Mouse (Mus musculus) midbrain, embryonic 16.5 days (tissue): Measurements from ENCODE around the gene Eif4e3. TPM values are rescaled to one million over a fixed set of nuclear protein-coding genes. Genes with fewer than 3 reads are reported as not detected.

Experiments
- ATAC-seq: fragments of 200-750 bp; cut with Nextera tagmentation; 2 replicates; pipeline ENCODE4 v1.8.0; 2017; ENCODE audit warnings: moderate TSS enrichment
- H3K27ac ChIP-seq: fragments of 300-500 bp; sonication (generic); 2 replicates; pipeline ENCODE4 v1.5.1; 2014; ENCODE audit warnings: mild to moderate bottlenecking, low read length, mixed read lengths
- H3K27me3 ChIP-seq: fragments of 300-500 bp; sonication (generic); 2 replicates; pipeline ENCODE4 v1.6.1; 2014; ENCODE audit warnings: low read depth, low read length, mixed read lengths; ENCODE audit not compliant: control insufficient read depth, insufficient read depth
- H3K36me3 ChIP-seq: fragments of 300-500 bp; sonication (generic); 2 replicates; pipeline ENCODE4 v1.6.1; 2014; ENCODE audit warnings: mild to moderate bottlenecking, low read length, moderate library complexity, mixed read lengths; ENCODE audit not compliant: control insufficient read depth, insufficient read depth
- H3K4me1 ChIP-seq: fragments of 300-500 bp; sonication (generic); 2 replicates; pipeline ENCODE4 v1.6.1; 2014; ENCODE audit warnings: mild to moderate bottlenecking, low read length, mixed read lengths; ENCODE audit not compliant: control insufficient read depth, insufficient read depth
- H3K4me2 ChIP-seq: fragments of 300-500 bp; sonication (generic); 2 replicates; pipeline ENCODE4 v1.6.1; 2014; ENCODE audit warnings: mild to moderate bottlenecking, low read length, mixed read lengths
- H3K4me3 ChIP-seq: fragments of 300-500 bp; sonication (generic); 2 replicates; pipeline ENCODE4 v1.5.1; 2014; ENCODE audit warnings: low read depth, mild to moderate bottlenecking, low read length, moderate library complexity, mixed read lengths
- H3K9ac ChIP-seq: fragments of 300-500 bp; sonication (generic); 2 replicates; pipeline ENCODE4 v1.6.1; 2014; ENCODE audit warnings: low read depth, low read length, mixed read lengths
- H3K9me3 ChIP-seq: fragments of 300-500 bp; sonication (generic); replicated peaks from 2 replicates; pipeline ENCODE4 v1.6.1; 2014; ENCODE audit warnings: mild to moderate bottlenecking, low read length, mixed read lengths; ENCODE audit not compliant: control insufficient read depth, poor library complexity, severe bottlenecking
- WGBS: fragments of 180-500 bp; shearing (Covaris S2); extraction: QIAGEN DNeasy Blood & Tissue Kit; methylation state at CpG from one replicate; pipeline ENCODE4 v1.1.7; 2014; 5-methylcytosine and 5-hydroxymethylcytosine counted together
- polyA plus RNA-seq: library from polyadenylated mRNA; unstranded; fragments of >200 nt; fragmentation: Nextera tagmentation; extraction: Ambion mirVana; gene quantifications from 2 replicates; pipeline ENCODE4 v1.2.1, GENCODE M21; 2015

The Eif4e3 gene
- polyA plus RNA-seq, 1 experiment from 2014 or later: 7.4 TPM

- no peak for ATAC-seq
- WGBS: 83% methylated on average over 6 of the region's 6 CpGs
Observed at GRCm38 (mm10) chr6:99575633-99576032, 90.9 kb downstream of the Eif4e3 start.

More at GRCm38 (mm10) chr6:99575633-99576032, 90.9 kb downstream of the Eif4e3 start:
- Histone ChIP-seq H3K9me3 (no peaks in the 10 kb centered on the region), H3K27ac (no peak overlapping the region), H3K36me3 (no peaks in the 10 kb centered on the region), H3K27me3 (no peaks in the 10 kb centered on the region), H3K9ac (no peak overlapping the region), H3K4me2 (no peak overlapping the region), H3K4me3 (no peak overlapping the region), H3K4me1 (no peaks in the 10 kb centered on the region)

Other genes starting within 250 kb of the Eif4e3 start
- 77.8 and 79.8 TPM in 2 replicates for gene Foxp1, start 144.1 kb downstream of the Eif4e3 start, polyA plus RNA-seq
- gene Gm20696, start within 50 bp of the Eif4e3 start, polyA plus RNA-seq: 2.4 and 3.1 TPM in 2 replicates
- gene Gpr27, start 25.9 kb upstream of the Eif4e3 start, polyA plus RNA-seq: 20.6 and 20.8 TPM in 2 replicates
- gene Prok2, start 59.6 kb upstream of the Eif4e3 start, polyA plus RNA-seq: 0.74 and 1.3 TPM in 2 replicates